Mouse (Mus musculus) cerebellum, adult 2 months (tissue): ENCODE measurements at regions not wholly inside any gene's neighbourhood (a gene's known extent, or its start where the extent isn't known, plus 50 kb on each side); places are given as distances from the start of the nearest gene placed in this dataset.

Source experiments
- CTCF ChIP-seq: fragments of 200-500 bp; IDR thresholded peaks from 2 replicates; pipeline ENCODE4 v1.5.1; 2011; ENCODE audit warnings: low read depth, mild to moderate bottlenecking, control low read depth, low read length, moderate library complexity, borderline replicate concordance; ENCODE audit not compliant: insufficient read depth
- POLR2A ChIP-seq: fragments of 200-500 bp; IDR thresholded peaks from 2 replicates; pipeline ENCODE4 v1.6.1; 2011; ENCODE audit warnings: low read length, control low read depth, borderline replicate concordance; ENCODE audit not compliant: insufficient read depth

- TF ChIP-seq CTCF (no peak), POLR2A (no peak)
Measured at GRCm38 (mm10) chr14:67992088-67992487, 1302.0 kb downstream of the Synb start.
